Mouse (Mus musculus) induced T-regulatory cell, adult 2 months (primary cell): ENCODE measurements around the gene Tenm4.
A peak's percentile ranks its signal among the peaks of the same experiment; 100 is the strongest.

Source experiments
- DNase-seq: peaks from one replicate; pipeline ENCODE4 v3.0.0-alpha.2; 2012; ENCODE audit warnings: low read depth

The Tenm4 gene

DNA sequence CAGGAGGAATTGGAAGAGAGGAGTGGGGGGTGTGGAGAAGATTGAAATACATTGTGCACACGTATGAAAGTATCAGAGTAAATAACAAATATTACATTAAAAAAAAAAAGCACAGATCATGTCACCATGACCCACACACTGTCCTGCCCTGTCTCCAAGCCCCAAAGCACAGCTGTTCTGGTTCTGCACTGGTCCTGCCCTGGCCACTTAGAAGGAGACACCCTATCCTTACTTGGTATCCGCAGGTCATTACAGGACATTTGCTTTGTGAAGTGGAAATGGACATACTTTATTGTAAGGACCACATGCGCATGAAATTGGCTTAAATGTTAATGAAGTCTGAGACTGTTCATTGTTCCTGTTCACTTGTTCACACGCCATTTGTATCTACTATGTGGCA, 510.8 kb downstream of the Tenm4 start:
- no peak for DNase-seq

DNA sequence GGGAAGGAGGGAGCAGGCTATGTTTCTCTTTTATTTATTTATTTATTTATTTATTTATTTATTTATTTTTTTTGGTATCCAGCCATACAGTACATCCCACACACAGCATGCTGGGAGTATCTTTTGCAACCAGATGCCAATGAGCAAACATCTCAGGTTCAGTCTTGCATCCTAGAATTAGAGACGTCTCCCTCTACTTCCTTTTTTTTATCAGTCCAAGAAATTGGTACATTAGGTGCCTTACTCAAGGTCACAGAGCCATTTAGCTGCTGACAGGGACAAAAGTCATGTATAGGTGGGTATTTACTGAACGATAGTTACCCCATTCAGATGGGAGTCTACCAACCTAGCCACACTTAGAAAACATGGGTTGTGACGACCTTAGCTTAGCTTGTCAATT, 517.1 kb downstream of the Tenm4 start:
- no peak for DNase-seq

DNA sequence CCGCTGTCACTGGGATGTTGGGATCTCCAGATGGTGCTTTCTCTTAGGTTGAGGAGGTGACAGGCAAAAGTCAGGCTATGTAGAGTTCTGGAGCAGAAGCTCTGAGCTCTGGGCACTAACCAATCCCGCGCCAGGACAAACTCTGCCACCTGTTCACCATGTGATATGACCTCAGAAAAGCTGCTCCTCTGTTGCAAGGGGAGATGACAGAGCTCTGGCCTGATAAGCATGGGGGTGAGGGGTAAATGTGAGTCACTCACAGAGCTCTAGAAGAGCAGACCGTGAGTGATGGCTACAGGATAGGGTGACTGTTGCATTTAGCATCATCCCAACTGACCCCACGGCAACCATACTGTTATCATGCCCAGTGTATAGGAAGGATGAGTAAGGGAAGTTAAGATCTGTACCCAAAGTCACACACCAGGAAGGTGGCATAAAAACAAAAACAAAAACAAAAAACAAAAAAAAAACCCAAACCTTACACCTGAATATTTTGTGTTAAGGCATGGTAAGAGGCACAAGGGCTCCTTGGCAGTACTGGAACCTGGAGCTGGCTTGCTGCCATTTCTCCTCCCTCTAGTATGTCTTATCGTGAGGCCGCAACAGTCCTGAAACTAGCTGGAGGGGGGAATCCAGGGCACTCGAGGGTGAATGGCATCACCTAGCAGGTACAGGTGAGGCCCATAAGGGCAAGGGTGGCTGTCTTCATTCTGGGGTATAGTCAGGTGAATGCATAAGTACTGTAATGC, 530.2 kb downstream of the Tenm4 start:
- DNase-seq = no peak

GRCm38 (mm10) chr7:96703958-96704357, 532.9 kb downstream of the Tenm4 start:
- no peak for DNase-seq

- DNase-seq = no peak
These were observed 534.5 kb downstream of the Tenm4 start for GRCm38 (mm10) chr7:96705307-96706129.

DNA sequence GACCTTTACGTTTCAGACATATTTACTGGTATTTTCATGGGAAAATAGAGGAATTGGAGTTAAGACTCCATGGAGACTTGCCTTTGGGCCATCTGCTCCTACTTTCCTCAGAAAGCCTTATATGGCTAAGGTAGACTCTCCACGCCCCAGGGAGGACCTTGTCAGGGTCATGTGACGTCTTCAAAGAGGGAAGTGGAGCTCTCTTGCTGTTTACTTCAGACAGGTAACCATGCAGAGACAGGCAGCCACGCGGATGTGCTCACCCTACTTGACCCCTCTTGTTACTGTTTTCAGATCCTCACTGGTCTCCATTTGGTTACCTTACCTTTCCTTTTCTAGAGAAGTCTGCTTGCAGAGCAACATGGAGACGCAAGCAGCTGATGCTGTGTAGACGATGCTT, 535.5 kb downstream of the Tenm4 start:
- DNase-seq = no peak

GRCm38 (mm10) chr7:96707112-96707511, 536.1 kb downstream of the Tenm4 start:
- DNase-seq = no peak

- no peak for DNase-seq
These were observed 537.0 kb downstream of the Tenm4 start for GRCm38 (mm10) chr7:96708071-96708470.

DNA sequence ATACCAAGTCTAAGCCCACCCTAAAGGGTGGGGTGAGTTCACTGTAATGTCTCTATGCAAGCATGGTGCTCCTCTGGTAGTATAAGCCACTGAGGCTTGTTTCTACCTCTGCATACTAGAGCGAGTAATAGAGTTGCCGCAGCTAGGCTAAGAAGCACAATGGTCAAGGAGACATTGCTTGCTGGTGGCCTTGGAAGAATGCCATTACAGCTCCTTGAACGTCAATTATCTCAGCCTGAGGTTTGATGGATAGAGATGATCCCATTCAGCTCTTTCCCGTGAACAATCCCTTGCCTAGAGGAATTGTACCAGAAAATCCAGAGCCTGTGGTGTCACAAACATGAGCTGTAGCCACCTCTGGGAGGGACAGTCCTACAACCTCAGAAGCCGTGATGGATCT, 537.5 kb downstream of the Tenm4 start:
- no peak for DNase-seq

DNA sequence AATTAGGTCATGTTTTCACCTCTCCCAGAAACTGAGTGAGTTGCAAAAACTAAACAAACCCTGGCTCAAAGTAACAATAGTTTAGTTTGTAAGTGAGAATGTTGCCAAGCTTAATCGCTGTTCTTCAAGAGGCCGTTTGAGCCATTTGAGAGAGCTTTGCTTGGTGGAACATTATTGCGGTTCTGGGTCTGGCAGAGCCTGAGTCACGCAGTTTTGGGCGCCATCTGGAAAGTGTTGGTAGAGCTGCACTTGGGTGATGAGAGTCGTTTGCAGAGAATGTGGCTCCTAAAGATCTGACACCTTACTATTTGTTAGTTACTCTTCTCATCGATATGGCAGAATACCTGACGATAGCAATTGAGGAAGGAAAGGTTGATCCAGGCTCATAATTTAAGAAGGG, 537.9 kb downstream of the Tenm4 start:
- no peak for DNase-seq

DNA sequence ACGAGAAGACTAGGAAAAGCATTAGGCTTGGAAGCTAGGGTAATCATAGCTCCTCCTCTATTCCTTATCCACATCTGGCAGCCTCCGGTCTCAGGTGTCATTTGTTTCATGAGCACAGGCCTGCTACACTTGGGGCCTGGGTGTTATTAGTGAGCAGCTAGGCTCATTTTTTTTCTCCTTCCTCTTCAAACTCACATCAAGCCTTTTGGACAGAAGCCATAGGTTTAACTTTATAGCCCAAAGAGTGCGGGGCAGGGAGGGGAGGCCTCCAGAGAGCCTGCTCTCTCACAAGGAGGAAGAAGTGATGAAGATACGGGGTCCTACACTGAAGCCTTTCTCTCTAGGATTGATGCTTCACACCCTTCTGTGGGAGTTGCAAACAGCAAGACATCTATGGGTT, 538.8 kb downstream of the Tenm4 start:
- DNase-seq = no peak

DNA sequence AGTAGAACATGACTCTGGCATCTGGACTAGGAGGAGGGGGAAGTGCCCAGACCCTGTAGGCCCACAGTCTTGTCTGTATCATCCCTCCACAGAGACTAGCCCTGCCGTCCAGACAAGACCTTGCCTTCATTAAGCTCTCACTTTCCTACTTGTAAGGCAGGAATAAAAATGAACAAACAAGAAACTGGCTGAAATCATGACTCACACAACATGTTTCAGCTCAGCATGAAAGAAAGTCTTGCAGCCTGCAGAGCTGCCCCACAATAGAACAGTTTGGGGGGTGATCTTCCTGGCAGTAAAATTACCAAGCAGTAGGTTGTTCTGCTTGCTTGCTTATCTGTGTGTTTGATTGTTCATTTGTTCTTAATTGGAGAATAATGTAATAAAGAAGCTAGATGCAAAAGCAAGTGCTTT, 539.6 kb downstream of the Tenm4 start:
- DNase-seq = no peak

- DNase-seq = no peak
These were observed 541.8 kb downstream of the Tenm4 start for GRCm38 (mm10) chr7:96712876-96713275.

- no peak for DNase-seq
These were observed 545.9 kb downstream of the Tenm4 start for GRCm38 (mm10) chr7:96716911-96717310.

GRCm38 (mm10) chr7:96718201-96719155, 547.4 kb downstream of the Tenm4 start:
- DNase-seq = no peak

DNA sequence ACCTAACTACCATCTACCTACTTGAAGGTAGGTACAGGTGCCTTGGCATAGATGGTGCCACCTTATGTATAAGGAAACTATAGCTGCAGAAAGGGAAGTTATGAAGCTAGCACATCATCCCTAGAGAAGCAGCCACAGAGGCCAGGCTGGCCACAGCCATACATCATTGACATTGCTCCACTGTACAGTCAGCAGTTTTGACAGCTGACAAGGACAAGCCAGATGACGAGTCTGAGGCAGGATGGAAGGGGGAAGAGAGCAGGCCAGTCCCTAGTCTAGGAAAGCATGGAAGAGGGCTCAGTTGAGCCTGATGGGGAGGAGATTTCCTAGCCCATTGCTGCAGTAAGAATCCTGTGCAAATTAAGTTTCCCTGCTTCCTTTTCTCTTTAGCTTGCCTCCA, 548.9 kb downstream of the Tenm4 start:
- no peak for DNase-seq

DNA sequence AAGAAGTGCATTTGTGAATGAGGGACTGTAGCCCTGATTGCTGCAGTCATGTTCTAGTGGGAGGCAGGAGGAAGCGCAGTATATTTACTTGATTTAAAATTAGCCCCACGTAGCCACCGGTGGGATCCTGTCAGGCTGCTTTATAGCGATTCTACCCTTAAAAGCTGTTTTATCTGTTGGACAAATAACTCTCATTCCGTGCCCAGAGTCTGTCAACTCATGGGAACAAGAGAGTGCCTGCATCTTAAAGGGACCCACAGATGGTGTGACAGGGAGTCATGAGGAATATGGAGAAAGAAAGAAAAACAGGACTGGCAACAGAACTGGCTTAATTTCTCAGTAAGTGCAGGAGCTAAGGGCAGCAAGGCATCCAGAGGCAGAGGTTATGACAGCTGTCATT, 549.4 kb downstream of the Tenm4 start:
- no peak for DNase-seq

GRCm38 (mm10) chr7:96722796-96723195, 551.8 kb downstream of the Tenm4 start:
- DNase-seq = no peak

GRCm38 (mm10) chr7:96725603-96726002, 554.6 kb downstream of the Tenm4 start:
- no peak for DNase-seq

DNA sequence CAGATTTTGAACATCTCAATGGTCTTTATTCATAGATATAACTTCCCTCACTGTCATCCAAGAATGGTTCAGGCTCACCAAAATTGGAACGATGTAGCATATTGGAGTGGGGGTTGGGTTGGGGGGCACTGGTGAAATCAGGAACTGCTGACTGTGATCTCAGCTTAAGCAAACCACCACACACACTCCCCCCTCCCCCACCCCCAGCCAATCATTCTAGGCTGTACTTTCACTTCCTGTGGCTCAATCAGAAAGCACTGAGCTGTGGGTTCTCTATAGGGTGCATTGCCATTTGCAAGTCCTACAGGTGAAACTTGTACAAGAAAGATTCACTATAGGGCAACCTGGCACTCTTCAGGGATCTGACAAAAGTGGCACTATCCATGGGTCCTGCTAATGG, 559.3 kb downstream of the Tenm4 start:
- DNase-seq = peak; percentile 4

DNA sequence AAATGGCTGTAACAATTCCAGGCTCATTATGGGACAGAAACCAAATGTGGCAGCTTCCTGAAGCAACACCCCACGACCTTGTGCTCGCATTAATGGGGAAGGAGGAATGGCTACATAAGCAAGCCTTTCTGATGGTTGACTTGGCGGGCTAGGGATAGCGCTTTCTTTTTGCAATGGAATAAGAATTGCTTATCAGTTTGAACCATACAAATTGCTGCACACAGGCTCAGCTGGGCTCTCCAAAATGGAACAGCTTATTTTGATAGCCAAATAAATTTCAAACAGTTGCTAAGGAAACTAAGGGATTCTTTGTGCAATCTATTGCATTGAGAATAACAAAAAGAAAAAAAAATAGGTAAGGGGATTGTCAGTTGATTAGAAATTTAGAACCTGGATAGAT, 560.9 kb downstream of the Tenm4 start:
- no peak for DNase-seq

- DNase-seq = no peak
These were observed 563.4 kb downstream of the Tenm4 start for GRCm38 (mm10) chr7:96734315-96735058.
